Mouse (Mus musculus) forebrain, embryonic 13.5 days (tissue): ENCODE measurements around the gene Ccdc88a. TPM values are rescaled to one million over a fixed set of nuclear protein-coding genes. Genes with fewer than 3 reads are reported as not detected.
A peak's percentile ranks its signal among the peaks of the same experiment; 100 is the strongest.
"Not testable (repeated sequence)": the region's sequence is repeated elsewhere in the genome, so short reads cannot be mapped to it uniquely, and the experiment has no call there.

Source experiments
- ATAC-seq: fragments of 200-750 bp; cut with Nextera tagmentation; 2 replicates; pipeline ENCODE4 v1.8.0; 2017
- H3K27ac ChIP-seq: fragments of 300-500 bp; sonication (generic); 2 replicates; pipeline ENCODE4 v1.5.1; 2015; ENCODE audit warnings: inconsistent platforms, mild to moderate bottlenecking, moderate library complexity
- H3K27me3 ChIP-seq: fragments of 300-500 bp; sonication (generic); 2 replicates; pipeline ENCODE4 v1.6.1; 2015; ENCODE audit warnings: mild to moderate bottlenecking, inconsistent platforms
- H3K36me3 ChIP-seq: fragments of 300-500 bp; sonication (generic); 2 replicates; pipeline ENCODE4 v1.6.1; 2015; ENCODE audit warnings: mild to moderate bottlenecking, inconsistent platforms; ENCODE audit not compliant: poor library complexity, severe bottlenecking
- H3K4me1 ChIP-seq: fragments of 300-500 bp; sonication (generic); 2 replicates; pipeline ENCODE4 v1.6.1; 2015; ENCODE audit warnings: inconsistent platforms
- H3K4me2 ChIP-seq: fragments of 300-500 bp; sonication (generic); 2 replicates; pipeline ENCODE4 v1.6.1; 2015; ENCODE audit warnings: inconsistent platforms, mild to moderate bottlenecking, moderate library complexity
- H3K4me3 ChIP-seq: fragments of 300-500 bp; sonication (generic); 2 replicates; pipeline ENCODE4 v1.5.1; 2015; ENCODE audit warnings: mild to moderate bottlenecking, inconsistent platforms
- H3K9ac ChIP-seq: fragments of 300-500 bp; sonication (generic); 2 replicates; pipeline ENCODE4 v1.6.1; 2015; ENCODE audit warnings: mild to moderate bottlenecking, inconsistent platforms
- H3K9me3 ChIP-seq: fragments of 300-500 bp; sonication (generic); replicated peaks from 2 replicates; pipeline ENCODE4 v1.6.1; 2016; ENCODE audit warnings: inconsistent platforms
- WGBS: fragments of 180-500 bp; shearing (Covaris S2); methylation state at CpG from one replicate; pipeline ENCODE4 v1.1.7; 2015; 5-methylcytosine and 5-hydroxymethylcytosine counted together
- polyA plus RNA-seq: library from polyadenylated mRNA; unstranded; fragments of >200 nt; fragmentation: Nextera tagmentation; extraction: Ambion mirVana; gene quantifications from 2 replicates; pipeline ENCODE4 v1.2.1, GENCODE M21; 2015

The Ccdc88a gene
- polyA plus RNA-seq, 1 experiment from 2014 or later, result 80.6 TPM

DNA sequence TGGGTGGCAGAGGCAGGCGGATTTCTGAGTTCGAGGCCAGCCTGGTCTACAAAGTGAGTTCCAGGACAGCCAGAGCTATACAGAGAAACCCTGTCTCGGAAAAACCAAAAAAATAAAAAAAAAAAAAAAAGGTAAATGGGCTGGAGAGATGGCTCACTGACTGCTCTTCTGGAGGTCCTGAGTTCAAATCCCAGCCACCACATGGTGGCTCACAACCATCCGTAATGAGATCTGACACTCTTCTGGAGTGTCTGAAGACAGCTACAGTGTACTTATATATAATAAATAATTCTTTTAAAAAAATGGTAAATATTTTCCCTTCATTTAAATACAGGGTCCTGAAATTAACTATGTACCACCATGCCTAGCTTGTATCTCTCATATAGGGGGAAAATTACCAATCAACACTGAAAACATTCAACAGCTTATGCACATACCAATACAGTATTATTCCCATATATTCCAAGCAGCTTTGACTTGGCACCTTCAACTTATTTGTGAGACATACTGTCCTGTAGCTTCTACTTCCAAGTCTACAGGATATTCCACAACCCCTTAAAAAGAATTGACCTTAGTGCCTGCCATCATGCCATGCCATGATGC, 171.8 kb downstream of the Ccdc88a start:
- 87% methylated on average over 4 of the region's 4 CpGs for WGBS
- ATAC-seq, H3K9ac ChIP-seq, H3K4me2 ChIP-seq, H3K9me3 ChIP-seq, H3K4me3 ChIP-seq, H3K27ac ChIP-seq, H3K27me3 ChIP-seq: not testable (repeated sequence)
- H3K36me3 ChIP-seq, result peaks cover 53% of the 10 kb centered on the region
- peaks cover 16% of the 10 kb centered on the region for H3K4me1 ChIP-seq

- Histone ChIP-seq H3K36me3 (peaks cover 48% of the 10 kb centered on the region), H3K4me3 (peak overlapping the region; percentile 70), H3K4me1 (peaks cover 16% of the 10 kb centered on the region), H3K9ac (peak overlapping the region; percentile 84), H3K4me2 (peak overlapping the region; percentile 68)
- ATAC-seq, H3K9me3 ChIP-seq, H3K27ac ChIP-seq, H3K27me3 ChIP-seq: not testable (repeated sequence)
- WGBS, result 91% methylated on average over 2 of the region's 2 CpGs
Observed at GRCm38 (mm10) chr11:29546297-29546696, 172.8 kb downstream of the Ccdc88a start.

DNA sequence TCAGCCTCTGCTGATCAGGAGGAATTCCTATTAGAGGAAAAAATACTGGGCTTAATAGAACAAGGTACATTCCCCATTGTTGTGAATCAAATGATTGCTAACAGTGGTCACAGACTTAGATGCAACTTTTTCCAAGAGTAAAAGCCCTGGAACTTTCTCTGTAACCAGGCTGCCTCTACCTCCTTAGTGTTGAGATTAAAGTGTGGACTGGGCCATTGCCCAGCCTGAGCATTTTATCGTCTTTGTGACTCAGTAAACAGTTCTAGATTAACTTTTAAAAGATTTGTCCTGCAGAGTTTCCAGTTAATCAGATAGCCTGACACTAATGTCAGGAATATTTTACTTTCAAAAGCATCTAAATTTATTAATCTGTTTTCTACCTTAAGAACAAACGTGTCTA, 173.3 kb downstream of the Ccdc88a start:
- Histone ChIP-seq H3K4me1 (peaks cover 16% of the 10 kb centered on the region), H3K9ac (peak overlapping the region; percentile 84), H3K4me3 (peak overlapping the region; percentile 70), H3K27me3 (no peaks in the 10 kb centered on the region), H3K9me3 (no peaks in the 10 kb centered on the region), H3K36me3 (peaks cover 44% of the 10 kb centered on the region), H3K4me2 (peak overlapping the region; percentile 68), H3K27ac (no peak overlapping the region)
- no peak for ATAC-seq
- WGBS, result 27% methylated on average over 2 of the region's 2 CpGs

GRCm38 (mm10) chr11:29547249-29547751, 173.8 kb downstream of the Ccdc88a start:
- peak; percentile 9 for ATAC-seq
- Histone ChIP-seq H3K9me3 (no peaks in the 10 kb centered on the region), H3K9ac (peak overlapping the region; percentile 84), H3K4me1 (peaks cover 16% of the 10 kb centered on the region), H3K4me2 (peak overlapping the region; percentile 68), H3K36me3 (peaks cover 42% of the 10 kb centered on the region), H3K4me3 (peak overlapping the region; percentile 70), H3K27me3 (no peaks in the 10 kb centered on the region), H3K27ac (peak overlapping the region; percentile 81)
- WGBS, result under 1% methylated on average over 27 of the region's 27 CpGs

DNA sequence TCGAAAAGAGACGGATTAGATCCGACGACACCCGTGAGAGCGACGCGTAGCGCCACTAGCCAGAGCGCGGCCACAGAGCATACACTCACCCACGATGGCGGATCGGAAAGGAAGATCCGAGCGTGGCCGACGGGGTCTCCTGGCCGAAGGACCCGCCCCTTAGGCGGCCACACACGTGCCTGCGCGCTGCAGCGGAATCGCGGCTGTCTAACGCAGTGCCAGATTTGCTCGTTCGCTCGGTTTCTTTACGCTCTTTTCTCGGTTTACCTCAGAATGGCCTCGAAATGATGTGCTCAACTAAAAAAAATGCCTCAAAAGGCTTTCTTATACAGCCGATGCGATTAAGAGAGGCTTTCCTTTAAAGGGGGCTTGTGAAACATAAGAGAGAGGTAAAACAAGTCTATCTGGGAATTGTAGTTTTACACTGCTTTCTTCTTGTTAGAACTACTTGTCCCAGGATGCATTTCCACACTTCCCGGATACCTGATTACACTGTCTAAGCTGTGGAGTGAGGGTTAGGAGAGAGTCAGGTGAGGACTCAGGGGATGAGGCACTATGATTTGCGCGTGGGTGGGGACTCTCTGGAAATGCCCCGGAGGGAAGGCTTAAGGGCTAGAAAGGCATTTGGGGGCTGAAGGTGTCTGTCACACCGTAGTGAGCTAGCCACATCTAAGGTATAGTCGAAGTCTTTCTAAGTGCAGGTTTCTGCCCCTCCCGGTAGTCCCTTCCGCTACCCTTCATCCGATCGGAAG, 174.5 kb downstream of the Ccdc88a start, which contains the start of the genes Clhc1 and Rps27a:
Clhc1 (plus strand) TSS at position 199 of the 752 bp plus-strand sequence.
Rps27a (minus strand) TSS at position 358 of the 752 bp plus-strand sequence.
- peaks cover 16% of the 10 kb centered on the region for H3K4me1 ChIP-seq
- ATAC-seq, result peak; percentile 98
- H3K4me2 ChIP-seq, result peak within 1 kb of the TSS; percentile 68
- no peaks in the 10 kb centered on the region for H3K9me3 ChIP-seq
- peak within 1 kb of the TSS; percentile 84 for H3K9ac ChIP-seq
- H3K4me3 ChIP-seq, result peak within 1 kb of the TSS; percentile 70
- H3K36me3 ChIP-seq, result peaks cover 37% of the 10 kb centered on the region
- H3K27me3 ChIP-seq, result no peaks in the 10 kb centered on the region
- WGBS, result 1% methylated on average over 46 of the region's 46 CpGs
- H3K27ac ChIP-seq, result peak within 1 kb of the TSS; percentile 81

- Histone ChIP-seq H3K4me3 (peak overlapping the region; percentile 70), H3K27ac (peak overlapping the region; percentile 81; the same call in 1 of the 2 replicates), H3K9me3 (no peaks in the 10 kb centered on the region), H3K4me1 (peaks cover 16% of the 10 kb centered on the region), H3K36me3 (peaks cover 28% of the 10 kb centered on the region), H3K4me2 (peak overlapping the region; percentile 63), H3K9ac (peak overlapping the region; percentile 84), H3K27me3 (no peaks in the 10 kb centered on the region)
- 0 out of 2 replicates have a peak, but pooled peaks have one; percentile 0 for ATAC-seq
- 27% methylated on average over 23 of the region's 23 CpGs for WGBS
Observed at GRCm38 (mm10) chr11:29548504-29549424, 175.3 kb downstream of the Ccdc88a start.

GRCm38 (mm10) chr11:29549425-29549778, 175.9 kb downstream of the Ccdc88a start:
- 93% methylated on average over 1 of the region's 1 CpGs for WGBS
- peaks cover 22% of the 10 kb centered on the region for H3K36me3 ChIP-seq
- no peaks in the 10 kb centered on the region for H3K9me3 ChIP-seq
- H3K4me1 ChIP-seq, result peaks cover 16% of the 10 kb centered on the region
- H3K27me3 ChIP-seq, result no peaks in the 10 kb centered on the region
- ATAC-seq, result no peak
- no peak overlapping the region for H3K4me3 ChIP-seq
- H3K9ac ChIP-seq, result no peak overlapping the region
- H3K4me2 ChIP-seq, result no peak overlapping the region
- H3K27ac ChIP-seq, result no peak overlapping the region

Other genes with a start within 250 kb of the Ccdc88a start
- 30.4 and 31.5 TPM in 2 replicates for gene Pnpt1, start 242.9 kb upstream of the Ccdc88a start, polyA plus RNA-seq
- 104 and 110 TPM in 2 replicates for gene Ppp4r3b, start 200.8 kb upstream of the Ccdc88a start, polyA plus RNA-seq
- gene Cfap36, start 126.2 kb upstream of the Ccdc88a start, polyA plus RNA-seq, result 93.4 and 95.9 TPM in 2 replicates
- 13.9 and 15.4 TPM in 2 replicates for gene Prorsd1, start 141.4 kb downstream of the Ccdc88a start, polyA plus RNA-seq
- 63.7 and 63.9 TPM in 2 replicates for gene Mtif2, start 152.8 kb downstream of the Ccdc88a start, polyA plus RNA-seq
- 0.20 and 0.50 TPM in 2 replicates for gene Clhc1, start 174.3 kb downstream of the Ccdc88a start, polyA plus RNA-seq
- gene Rps27a, start 174.5 kb downstream of the Ccdc88a start, polyA plus RNA-seq, result 829 and 870 TPM in 2 replicates